Mouse (Mus musculus) E14TG2a.4 (cell line): ENCODE results near the gene Itgax.

Source experiments
- CTCF ChIP-seq: conservative IDR thresholded peaks from 2 replicates; pipeline ENCODE4 v1.5.1; 2014; ENCODE audit warnings: low read length
- NANOG ChIP-seq: IDR thresholded peaks from 2 replicates; pipeline ENCODE4 v1.6.1; 2014; ENCODE audit warnings: borderline replicate concordance, low read length, mixed read lengths
- POU5F1 ChIP-seq: IDR thresholded peaks from 2 replicates; pipeline ENCODE4 v1.6.1; 2014; ENCODE audit warnings: low read length, borderline replicate concordance

- TF ChIP-seq CTCF (no peak), NANOG (no peak), POU5F1 (no peak)
Measured at GRCm38 (mm10) chr7:128136927-128137326, 7.6 kb downstream of the Itgax start.
